Mouse (Mus musculus): ENCODE results near the gene Fbxo24.

Gene Fbxo24

DNA sequence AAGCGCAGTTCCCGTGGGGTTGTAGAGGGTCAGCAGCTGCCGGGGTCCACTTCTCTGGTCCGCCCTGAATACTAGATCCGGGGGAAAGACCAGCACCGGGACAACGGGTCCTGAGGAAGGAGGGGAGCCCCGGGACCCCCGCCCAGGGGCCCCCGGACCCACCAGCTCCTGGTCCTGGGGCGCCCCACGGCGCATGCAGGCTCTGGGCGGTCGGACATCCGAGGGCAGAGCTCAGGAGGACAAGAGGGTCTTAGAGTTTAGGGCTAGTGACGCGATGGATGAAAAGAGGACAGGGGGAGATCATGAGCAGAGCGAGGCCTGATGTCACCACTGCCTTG lies 28.6 kb downstream of the Fbxo24 start:
- DNase-seq = no peak

DNA sequence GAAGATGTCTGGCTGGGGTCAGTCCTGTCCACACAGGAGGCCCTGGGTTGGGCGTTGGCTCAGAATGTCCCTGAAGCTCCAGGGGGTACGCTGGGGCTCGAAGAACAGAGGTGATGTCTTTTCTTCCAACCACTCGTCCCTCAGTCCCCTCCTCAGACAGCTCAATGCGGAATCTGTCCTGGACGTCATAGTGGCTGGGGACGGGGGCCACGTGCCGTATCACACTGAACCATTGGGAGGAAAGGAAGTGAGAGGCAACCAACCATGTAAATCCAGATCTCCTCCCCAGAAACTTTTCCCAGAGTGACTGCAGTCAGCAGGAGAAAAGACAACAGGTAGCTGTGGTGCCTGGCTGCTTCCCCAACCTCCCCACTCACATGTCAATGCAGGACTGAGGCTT lies 29.2 kb downstream of the Fbxo24 start:
- DNase-seq = no peak

DNA sequence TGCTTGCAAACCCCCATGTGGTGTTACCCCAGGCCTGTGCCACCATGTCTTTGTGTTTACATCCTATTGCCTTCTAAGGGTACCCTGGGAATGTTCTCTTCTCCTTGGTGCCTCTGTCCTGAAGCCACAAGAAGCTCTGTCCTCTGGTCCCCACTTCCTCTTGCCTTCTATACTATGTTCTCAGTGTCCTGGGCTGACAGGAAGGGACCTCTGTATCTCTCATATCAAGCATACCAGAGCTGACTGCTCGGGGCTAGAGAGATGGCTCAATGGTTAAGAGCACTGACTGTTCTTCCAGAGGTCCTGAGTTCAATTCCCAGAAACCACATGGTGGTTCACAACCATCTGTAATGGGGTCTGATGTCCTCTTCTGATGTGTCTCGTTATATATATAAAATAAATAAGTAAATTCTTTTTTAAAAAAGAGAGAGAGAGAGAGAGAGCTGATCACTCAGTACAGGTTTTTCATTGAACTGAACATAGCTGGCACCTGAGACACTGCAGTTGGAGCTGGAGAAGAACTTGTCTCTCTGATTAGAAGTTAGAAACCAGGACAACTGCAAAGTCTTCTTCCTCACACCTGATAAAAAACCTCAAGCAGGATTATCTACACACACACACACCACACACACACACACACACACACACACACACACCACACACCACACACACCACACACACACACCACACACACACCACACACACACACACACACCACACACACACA lies 30.5 kb downstream of the Fbxo24 start:
- no peak for DNase-seq

DNA sequence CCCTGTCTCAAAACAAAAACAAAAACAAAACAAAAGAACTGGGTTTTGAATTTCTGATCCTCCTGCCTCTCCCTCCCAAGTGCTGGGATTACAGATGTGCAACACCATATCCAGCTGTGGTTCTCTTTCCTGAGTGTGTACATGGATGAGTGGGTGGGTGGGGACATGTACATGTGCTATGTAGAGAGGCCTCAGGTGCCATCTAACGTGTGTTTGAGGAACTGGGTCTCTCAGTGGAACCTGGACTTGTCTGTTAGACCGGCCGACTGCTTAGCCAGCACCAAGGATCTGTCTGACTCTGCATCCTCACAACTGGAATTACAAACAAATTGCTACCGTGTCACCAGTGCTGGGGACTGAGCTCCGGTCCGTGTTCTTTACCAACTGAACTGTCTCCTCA lies 31.2 kb downstream of the Fbxo24 start:
- no peak for DNase-seq

DNA sequence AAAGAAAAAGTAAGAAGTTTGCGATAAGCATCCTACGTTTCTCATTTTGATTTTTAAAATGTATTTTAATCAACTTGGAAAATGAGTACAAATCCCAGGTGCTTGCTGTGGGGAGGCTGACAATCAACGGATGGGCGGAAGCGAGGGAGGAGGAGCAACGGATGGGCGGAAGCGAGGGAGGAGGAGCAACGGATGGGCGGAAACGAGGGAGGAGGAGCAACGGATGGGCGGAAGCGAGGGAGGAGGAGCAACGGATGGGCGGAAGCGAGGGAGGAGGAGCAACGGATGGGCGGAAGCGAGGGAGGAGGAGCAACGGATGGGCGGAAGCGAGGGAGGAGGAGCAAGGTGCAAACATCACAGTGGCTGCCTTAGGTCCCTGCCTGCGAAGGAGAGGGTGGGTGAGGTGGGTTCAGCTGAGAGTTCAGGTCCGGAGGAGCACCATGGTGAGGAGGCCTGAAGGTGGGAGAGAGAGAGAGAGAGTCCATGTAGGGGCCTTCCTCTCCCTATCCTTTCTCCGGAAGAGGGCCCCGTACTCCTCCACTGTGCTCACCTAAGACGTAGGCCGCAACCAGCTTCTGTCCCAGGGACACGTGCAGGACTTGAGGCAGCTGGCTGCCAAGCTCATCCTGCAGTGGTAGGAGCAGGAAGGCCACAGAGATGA lies 32.1 kb downstream of the Fbxo24 start:
- DNase-seq = no peak

DNA sequence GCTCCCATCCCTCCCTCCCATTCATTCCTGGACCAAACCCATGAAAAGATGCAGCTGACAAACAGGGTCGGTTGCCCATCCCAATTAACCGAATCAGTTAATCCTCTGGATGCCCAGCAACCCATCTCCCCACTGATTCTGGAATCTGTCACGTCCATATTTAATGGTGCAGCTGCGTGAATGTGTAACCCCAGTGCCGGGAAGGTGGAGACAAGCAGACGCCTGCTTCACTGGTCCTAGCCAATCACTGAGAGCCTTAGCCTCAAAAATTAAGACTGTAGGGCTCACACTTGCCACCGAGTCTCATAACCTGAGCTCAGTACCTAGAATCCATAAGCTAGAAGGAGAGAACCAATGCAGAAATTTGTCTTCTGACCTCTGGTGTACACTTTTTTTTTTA lies 32.9 kb downstream of the Fbxo24 start:
- no peak for DNase-seq

DNA sequence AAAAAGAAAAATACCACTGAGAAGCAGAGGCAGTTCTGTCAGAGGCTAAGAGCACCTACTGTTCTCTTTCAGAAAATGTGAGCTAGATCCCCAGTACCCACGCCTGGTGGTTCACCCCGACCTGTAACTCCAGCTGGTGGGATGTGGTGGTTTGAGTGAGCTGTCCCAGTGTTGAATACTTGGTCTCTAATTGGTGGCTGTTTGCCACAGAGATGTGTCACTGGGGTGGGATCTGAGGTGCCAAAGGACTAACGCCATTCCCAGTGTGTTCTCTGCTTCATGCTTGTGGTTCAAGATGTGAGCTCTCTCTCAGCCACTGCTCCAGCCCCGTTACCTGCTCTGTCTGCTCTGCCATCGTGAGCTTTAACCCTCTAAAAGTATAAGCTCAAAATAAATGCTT lies 38.3 kb downstream of the Fbxo24 start:
- DNase-seq = no peak

DNA sequence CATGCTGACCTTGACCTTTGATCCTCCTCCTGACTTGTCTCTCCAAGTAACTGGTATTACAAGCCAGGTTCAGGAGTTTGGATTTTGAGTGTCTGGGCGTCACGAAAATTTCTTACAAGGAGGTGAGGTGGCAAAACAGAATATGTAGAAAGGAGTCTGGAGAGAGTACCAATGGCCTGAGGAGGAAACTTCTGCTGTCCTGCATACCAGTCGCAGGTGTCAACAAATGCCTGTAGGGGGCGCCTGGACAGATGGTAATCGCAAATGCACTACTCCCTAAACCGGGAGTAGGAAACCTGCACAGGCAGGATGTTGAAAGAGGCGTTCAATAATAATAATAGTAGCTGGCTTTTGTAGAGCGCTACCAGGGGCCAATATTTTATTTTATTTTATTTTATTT lies 43.8 kb downstream of the Fbxo24 start:
- peak; percentile 90 to 93 for DNase-seq

DNA sequence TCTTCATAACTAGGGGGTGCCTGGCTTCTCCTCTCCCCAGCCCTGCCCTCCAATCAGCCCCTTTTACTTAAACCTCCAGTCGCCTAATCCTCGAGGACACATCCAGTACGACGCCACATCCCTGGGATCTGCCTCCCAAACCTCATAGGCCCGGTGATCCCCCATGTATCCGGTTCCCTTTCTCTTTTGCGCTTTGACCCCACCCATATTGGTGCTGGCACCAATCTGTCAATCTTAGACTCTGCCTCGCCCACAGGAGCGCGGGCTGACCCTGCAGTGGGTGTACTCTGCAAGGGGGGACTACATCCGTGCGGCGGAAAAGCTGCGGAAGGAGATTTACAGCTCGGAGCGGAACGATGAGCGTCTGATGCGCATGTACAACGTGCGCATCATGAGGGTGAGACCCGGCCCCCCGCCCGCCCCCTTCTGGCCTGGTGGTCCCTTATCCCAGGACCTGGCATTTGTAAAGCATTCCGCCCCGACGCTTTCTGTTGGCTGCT lies 45.1 kb downstream of the Fbxo24 start:
- peak; percentile 82 to 86 for DNase-seq

DNA sequence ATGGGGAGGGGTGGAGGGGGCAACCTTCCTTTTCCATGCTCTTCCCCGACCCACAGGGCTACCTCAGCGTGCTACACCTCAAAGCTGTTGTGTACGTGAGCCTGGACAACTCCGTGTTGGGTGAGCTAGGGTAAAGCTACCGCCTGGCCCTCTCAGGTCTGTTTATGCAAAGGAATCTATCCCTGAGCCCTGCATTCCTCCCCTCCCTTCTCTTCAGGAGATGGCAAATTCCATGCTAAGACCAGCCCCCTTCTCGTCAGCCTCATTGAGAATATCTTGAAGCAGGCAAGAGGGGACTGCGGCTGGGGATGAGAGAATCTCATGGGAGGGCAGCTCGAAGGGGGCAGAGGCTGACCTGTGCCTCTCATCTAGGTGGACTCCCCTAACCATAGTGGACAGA lies 46.1 kb downstream of the Fbxo24 start:
- DNase-seq = no peak

DNA sequence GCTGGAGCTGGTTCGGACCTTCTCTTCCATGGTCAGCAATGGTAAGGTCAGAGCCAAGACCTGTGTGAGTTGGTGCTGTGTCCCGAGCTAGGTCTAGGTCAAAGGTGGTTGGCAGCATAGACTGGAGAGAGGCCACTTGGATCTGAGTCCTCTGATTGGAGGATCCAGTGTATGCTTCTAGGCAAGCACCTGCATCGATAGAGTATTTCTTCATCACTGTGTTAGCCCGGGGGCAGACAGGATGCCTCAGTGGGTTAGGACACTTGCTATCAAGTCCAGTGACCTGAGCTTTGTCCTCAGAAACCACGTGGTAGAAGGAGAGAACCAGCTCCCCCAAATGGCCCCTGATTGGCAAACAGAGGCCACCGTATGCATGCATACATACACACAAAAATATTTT lies 48.6 kb downstream of the Fbxo24 start:
- no peak for DNase-seq

DNA sequence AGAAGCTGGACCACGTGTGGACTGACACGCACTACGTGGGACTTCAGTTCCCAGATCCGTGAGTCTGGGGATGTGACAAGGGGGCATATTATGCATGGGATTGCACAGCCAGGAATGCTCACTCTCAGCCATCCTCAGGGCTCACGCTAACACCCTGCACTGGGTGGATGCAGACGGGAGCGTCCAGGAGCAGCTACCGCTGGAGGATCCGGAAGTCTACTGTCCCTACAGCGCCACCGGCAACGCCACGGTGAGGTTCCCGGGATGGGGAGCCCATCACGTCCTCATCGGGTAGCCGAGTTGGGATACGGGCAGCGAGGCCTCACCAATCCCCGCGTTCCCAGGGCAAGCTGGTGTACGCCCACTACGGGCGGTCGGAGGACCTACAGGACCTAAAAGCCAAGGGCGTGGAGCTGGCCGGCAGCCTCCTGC lies 54.3 kb downstream of the Fbxo24 start:
- DNase-seq = peak; percentile 74 to 75

DNA sequence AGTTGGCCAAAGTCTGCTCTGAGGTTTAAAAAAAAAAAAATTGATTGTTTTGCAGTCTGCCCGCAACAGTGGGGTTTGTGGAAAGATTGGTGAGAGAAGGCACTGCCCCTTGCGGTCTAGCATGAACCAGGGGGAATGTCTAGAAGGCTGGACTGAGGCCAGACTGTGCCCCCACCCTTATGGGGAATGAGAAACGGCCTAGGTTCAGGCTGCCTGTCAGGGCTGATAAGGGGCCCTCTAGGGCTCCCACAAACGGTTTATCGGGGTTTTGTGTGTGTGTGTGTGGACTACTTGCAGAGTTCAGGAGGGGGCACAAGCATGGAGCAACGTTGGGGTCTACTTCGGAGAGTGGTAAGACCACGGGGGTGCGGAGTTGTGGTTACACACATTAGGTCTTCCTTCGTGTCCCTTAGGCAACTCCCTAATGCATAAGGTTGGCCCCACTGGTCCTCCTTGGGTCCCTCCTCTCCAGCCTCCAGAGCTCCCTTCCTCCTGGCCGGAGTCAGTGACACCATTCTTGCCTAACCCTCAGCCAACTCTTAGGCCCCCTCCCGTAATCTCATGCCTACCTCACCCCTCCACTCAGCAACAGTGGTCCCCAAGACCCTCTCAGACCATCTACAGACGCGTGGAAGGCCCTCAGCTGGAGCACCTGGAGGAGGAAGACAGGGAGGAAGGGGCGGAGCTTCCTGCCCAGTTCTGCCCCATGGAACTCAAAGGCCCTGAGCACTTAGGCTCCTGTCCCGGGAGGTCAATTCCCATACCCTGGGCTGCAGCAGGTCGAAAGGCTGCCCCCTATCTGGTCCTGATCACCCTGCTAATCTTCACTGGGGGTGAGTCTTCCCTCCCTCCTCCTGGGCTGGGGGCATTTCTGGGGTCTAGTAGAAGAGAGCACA lies 57.9 kb downstream of the Fbxo24 start:
- no peak for DNase-seq

DNA sequence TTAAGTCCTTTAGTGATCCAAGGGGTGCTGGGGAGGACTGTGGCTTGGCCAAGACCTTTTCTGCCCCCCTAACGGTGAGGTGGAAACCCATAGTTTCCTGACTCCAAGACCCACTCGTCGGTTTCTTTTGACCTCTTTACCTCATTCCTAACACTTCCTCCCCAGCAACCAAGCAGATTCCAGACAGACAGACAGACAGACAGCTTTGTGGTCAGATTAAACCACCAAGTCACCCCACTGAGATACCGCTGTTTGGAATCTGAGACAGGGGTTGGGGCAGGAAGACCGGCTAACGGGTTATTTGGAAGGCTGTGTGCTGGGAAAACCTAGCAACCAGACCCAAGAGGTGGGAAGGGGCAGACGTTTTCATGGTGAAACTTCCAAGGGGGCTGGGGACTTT lies 58.6 kb downstream of the Fbxo24 start:
- DNase-seq = no peak

DNA sequence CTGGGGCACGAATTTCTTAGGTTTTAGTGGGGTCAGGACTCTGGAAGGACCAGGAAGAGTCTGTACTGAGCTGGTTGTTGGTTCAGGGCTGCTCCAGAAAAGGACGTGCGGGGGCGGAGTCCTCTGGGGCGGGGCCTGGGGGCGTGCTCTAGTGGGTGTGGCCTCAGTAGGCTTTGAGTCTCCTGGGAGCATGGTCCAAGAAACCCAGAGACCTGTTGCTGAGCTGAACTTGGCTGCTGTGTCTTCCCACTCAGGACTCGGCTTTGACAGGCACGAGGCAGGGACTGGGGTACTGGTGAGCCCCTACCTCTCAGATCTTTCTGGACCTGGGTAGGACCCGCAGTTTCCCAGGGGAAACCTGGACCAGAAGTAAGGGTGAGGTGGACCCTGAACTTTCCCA lies 59.1 kb downstream of the Fbxo24 start, which contains the start of gene Tfr2:
Tfr2 (plus strand) TSS at position 176 of the 400 bp plus-strand sequence.
- no peak for DNase-seq

DNA sequence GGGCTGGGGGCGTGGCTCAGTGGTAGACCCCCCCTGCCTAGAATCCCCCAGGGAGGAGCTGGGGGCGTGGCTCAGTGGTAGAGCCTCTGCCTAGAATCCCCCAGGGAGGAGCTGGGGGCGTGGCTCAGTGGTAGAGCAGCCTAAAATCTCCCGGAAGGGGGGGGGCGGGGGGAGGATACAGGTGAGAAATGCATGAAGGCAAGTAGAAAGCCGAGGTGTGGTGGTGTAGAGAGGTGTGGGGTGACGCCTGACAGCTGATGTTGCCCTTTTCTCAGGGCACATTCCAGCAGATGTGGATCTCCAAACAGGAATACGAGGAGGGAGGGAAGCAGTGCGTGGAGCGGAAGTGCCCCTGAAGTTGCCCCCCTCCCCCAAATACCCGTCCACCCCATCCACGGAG lies 59.8 kb downstream of the Fbxo24 start:
- no peak for DNase-seq

DNA sequence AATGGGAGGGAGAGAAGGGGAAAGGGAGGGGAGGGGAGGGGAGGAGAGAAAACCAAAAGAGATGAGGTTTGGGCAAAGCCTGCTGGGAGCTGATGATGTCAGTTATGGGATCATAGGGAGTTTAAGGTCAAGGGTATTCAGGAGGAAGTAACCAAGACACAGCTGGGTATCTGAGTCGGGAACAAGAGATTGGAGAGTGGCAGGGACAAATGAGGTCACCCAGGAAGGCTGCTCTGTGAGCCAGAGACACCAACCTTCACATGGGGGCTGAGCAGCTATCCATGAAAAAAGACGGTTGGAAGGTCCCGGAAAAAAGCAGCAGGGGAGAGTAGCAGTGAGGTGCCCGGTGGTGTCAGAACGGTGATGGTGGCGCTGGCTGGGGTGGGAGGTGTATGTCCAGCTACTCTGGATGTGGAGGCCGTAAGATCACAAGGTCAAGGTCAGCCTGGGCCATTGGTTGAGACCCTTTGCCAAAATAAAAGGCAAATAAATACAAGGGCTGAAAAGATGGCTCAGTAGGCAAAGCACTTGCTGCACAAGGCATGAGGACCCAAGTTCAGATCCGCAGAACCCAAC lies 60.5 kb downstream of the Fbxo24 start:
- DNase-seq = no peak

DNA sequence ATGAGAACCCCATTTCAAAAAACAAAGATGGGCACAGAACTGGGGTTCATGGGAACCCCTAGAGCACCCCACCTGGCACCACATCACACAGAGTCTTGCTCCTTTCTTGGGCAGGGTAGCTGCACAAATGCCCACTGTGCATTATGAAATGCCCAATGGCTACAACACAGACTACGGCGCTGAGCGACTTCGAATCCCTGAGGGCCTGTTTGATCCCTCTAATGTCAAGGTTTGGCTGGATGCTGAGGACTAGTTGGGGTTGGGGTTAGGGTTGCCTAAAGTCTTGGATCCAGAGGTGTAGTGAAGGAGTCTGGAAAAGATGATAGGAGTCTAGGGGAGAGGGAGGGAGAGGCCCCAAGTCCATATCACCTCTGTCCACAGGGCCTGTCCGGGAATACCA lies 62.4 kb downstream of the Fbxo24 start:
- no peak for DNase-seq

DNA sequence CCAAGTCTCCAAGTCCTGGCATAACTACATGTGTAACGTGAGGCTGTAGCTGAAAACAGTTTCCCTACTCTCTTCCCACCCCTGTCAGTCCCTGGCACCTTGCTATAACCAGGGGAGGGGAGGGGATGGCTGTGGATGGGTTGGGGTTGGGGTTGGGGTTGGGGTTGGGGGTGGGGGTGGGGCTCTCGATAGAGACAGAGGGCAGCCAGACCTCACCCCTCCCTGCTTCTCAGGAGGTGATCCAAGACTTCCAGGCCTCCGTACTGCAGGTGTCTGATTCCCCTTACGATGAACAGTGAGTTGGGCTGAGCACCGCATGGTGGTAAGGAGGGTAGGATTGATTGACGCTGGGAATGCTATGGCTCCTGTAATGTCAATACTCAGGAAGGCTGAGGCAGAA lies 63.1 kb downstream of the Fbxo24 start:
- no peak for DNase-seq

DNA sequence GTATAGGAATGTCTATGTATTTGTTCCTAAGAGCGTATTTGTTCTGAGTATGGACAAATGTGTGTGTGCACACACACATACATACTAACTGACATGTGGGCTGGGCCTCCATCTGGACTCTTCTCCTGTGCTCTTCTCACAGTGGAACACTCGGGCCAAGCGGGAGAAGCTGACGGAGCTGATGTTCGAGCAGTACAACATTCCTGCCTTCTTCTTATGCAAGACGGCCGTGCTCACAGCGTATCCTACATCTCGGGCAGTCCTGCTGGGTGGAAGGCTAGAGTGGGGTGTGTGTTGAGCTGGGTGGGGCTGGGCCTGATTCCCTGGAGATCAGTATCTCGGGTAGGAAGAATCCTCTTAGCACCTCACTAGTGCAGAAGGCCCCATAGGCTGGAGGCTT lies 65.8 kb downstream of the Fbxo24 start:
- no peak for DNase-seq
